Mouse (Mus musculus): ENCODE results near the gene Gatad1. TPM values are rescaled to one million over a fixed set of nuclear protein-coding genes. Genes with fewer than 3 reads are reported as not detected.
"Not testable (repeated sequence)": the region's sequence is repeated elsewhere in the genome, so short reads cannot be mapped to it uniquely, and the experiment has no call there.

Gatad1 gene
- polyA plus RNA-seq (2017; shearing (Covaris generic)) = 10 to 100 TPM; 29.7 to 39.0 TPM

DNA sequence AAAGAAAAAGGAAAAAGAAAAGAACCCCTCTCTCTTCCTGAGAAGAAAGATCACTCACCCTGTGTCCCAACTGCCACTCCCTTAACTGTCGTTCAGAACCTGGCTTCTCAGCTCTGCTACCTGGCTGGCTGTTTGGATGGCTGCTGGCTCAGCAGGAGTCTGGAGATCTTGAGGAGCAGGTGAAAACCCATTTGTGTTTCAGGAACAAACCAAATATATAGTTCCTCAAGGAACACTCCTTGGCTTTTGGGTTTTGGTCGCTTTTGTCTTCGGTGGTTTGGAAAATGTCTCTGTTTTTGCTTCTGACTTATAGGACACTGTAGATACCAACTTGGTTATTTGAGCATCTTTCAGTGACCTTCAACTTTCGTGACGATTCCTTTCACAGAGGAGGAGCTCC lies at the start of gene Gatad1:
Gene Gatad1, minus strand, starts transcription at position 101 of the 400 bp plus-strand sequence.
- ATAC-seq = no peak

- no peak for ATAC-seq
Measured at GRCm38 (mm10) chr5:3702180-3702579, 45.2 kb upstream of the Gatad1 start.

GRCm38 (mm10) chr5:3700025-3700424 lies 43.0 kb upstream of the Gatad1 start:
- ATAC-seq = no peak

- no peak for ATAC-seq
Measured at GRCm38 (mm10) chr5:3696031-3696430, 39.0 kb upstream of the Gatad1 start.

GRCm38 (mm10) chr5:3695191-3695590 lies 38.2 kb upstream of the Gatad1 start:
- no peak for ATAC-seq

DNA sequence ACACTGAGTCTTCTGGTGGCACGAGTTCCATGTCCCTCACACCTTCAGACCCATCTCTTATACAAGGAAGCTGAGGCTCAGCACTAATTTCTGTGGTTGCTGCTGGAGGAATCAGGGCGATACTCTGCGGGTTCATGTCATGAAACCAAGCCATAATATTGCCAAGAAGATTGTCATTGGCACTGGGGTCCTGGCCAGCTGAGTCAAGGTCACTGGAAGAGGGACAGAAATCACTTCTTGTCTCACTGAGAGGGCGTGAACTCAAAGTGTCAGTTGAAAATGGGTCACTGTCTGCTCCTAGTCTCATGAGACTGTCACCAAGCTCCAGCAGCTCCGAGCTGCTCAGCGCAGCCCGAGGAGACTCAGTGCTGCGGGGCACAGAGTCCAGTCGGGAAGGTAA lies 36.0 kb upstream of the Gatad1 start:
- no peak for ATAC-seq

GRCm38 (mm10) chr5:3691283-3691682 lies 34.3 kb upstream of the Gatad1 start:
- ATAC-seq = no peak

DNA sequence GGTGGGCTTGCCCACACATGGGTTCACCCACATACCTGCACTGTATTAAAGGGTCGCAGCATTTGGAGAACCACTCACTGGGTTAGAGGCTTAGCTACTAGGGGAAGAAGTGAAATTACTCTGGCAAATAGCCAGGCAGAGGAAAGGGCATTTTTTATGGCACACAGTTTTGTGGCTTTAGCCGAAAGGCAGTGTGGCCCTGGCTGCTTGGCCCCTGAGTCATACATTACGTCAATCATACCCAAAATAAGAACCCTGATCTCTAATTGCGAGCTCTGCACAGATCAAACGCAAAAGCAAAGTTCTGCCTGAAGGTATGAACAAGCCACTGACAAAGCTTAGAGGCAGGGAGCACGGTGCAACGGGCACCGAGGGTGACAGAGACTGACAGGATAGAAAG lies 31.3 kb upstream of the Gatad1 start:
- ATAC-seq = no peak

DNA sequence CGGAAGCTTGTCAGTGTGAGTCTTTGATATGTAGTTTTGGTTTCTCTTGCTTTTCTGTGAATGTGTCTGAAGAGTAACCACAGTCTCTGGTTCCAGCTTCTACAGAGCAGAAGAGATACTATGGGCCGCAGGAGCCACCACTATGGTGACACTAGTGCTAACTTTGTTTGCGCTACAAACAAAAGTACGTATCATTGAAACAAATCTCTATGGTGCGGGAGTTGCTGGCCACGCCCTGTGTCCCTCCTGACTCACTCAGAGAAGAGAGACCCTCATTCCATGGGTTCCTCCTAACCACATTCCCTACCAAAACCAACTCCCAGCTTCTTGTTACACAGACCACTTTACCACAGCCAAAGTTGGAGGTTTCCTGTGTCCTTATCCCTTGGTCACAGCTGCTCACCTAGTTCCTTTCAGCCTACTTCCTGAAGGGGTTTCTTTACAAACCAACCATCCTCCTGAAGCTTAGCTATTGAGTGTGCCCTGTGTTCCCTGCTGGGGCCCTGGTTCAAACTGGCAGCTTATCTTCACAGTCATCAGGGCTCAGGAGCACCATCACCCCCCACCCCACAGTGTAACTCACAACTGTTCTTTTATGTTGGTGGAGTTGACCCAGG lies 13.1 kb upstream of the Gatad1 start:
- ATAC-seq = peak; percentile 74

- peak; percentile 60 for ATAC-seq
Measured at GRCm38 (mm10) chr5:3666585-3666984, 9.6 kb upstream of the Gatad1 start.

DNA sequence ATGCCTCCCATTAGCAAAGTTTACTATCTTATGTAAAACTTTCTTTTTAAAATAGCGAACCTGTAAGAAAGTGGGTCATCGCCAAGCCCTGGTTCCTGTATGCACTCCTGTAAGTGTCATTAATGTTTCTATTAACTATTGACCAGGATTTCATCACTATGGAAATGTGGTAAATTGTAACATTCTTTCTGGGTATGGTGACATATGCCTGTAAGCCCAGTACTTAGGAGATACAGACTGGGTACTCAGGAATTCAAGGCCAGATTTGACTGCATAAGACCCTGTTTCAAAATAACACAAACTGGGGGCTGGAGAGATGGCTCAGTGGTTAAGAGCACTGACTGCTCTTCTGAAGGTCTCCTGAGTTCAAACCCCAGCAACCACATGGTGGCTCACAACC lies 8.2 kb upstream of the Gatad1 start:
- ATAC-seq = no peak

- ATAC-seq = no peak
Measured at GRCm38 (mm10) chr5:3653801-3654200, 3.2 kb downstream of the Gatad1 start.

- ATAC-seq = not testable (repeated sequence)
Measured at GRCm38 (mm10) chr5:3652903-3653575, 3.9 kb downstream of the Gatad1 start.

- no peak for ATAC-seq
Measured at GRCm38 (mm10) chr5:3651621-3652020, 5.4 kb downstream of the Gatad1 start.

GRCm38 (mm10) chr5:3650881-3651280 lies 6.1 kb downstream of the Gatad1 start, which contains the start of gene Tmbim7:
Gene Tmbim7 (plus strand): TSS chr5:3651181.
- no peak for ATAC-seq

GRCm38 (mm10) chr5:3648849-3649210 lies 8.2 kb downstream of the Gatad1 start:
- ATAC-seq = no peak

GRCm38 (mm10) chr5:3648206-3648848 lies 8.7 kb downstream of the Gatad1 start:
- no peak for ATAC-seq

DNA sequence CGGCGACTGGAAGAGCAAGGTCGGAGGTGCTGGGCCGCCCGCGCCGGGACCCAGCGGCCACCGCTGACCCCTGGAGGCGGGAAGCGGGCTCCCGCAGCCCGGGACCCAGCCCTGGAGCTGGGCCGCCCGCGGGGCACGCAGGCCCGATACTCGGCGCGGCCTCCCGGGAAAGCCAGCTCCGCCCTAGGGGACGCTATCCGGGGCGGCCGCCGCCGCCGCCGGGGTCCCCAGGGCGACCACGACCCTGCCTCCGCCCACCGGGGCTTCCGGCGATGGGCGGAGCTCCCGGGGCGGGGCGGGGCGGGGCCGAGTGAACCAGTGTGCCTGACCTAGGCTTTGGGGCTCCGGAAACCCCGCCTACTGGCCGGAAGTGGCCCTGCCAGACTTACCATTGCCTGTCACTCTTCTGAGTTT lies 9.3 kb downstream of the Gatad1 start:
- peak; percentile 93 for ATAC-seq

DNA sequence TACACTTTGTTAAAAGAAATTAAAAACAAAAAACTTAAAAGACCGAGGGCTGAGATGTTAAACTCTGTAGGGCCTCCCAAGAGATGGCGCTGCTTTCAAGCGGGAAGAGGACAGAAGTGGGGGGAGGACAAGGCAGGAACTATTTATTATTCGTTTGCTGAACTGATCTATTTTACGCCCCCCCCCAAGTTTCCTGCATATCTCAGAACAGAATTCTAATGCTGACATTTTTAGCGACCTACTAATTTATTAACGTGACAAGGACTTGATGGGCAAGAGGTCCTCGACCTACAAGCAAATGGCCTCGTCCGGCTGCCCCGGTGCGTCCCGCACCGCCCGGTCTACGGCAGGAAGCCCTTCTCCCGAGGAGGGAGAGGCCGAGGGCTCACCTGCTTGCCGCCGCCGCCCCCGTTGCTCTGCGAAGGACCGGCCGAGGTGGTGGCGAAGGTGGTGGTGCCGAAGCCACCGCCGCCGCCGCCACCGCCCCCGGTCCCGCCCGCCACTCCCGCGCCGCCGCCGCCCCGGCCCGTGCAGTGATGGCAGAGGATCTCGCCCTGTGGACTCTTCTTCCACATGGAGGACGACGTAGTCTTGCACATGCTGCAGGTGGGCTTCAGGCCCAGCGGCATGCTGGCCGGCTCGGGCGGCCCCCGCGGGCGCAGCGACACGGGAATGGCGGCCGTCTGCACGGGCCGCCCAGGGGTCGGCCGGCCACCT lies 9.8 kb downstream of the Gatad1 start:
- ATAC-seq = peak; percentile 66

DNA sequence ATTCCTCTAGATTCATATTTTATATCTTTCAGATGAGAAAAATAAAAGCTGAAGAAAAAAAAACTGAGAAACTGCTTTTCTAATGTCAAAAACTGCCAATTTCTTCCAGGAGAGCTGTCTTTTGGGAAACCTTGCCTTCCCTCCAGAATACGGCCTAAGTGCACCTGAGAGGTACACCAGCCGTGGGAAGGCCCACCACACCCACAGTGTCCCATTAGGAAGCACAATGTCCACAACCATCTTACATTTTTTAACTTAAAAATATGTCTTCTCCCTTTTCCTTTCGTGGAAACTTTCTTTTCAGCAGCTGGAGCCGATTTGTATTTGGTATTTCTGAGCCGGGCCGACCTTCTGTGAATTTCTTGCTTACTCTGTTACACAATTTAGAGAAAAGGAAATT lies 10.4 kb downstream of the Gatad1 start:
- no peak for ATAC-seq

DNA sequence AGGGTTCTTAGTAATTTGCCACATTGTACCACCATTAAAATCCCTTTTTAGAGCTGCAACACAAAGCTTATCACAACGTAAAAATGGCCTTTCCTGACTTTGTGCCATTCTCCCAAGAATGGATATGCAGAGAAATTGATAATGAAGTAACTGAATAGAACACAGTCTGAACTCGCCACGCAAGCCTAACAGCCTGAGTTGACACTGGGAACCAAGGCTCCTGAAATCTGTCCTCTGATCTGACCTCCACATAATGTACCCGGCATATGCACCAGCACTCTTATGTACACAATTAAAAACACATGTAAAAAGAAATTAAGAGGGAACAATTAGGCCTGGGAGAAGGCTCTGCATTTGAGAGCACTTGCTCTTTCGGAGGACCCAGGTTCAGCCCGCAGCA lies 11.7 kb downstream of the Gatad1 start:
- ATAC-seq = no peak

DNA sequence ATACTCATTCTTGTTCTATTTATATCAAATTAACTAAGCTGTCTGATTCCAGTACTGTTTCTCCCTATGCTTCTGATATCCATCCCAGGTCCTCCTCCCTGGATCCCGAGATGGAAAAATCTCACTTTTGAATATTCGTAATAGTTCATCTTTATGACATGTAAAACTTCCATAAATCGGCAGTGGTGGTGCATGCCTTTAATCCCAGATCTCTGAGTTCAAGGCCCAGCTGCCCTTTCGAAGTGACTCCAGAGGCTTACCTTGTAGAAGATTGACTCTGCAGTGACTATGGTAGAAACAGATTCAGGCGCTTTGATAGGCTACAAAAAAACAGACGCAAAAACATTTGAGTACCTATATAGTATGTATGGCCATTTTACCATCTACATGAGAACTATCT lies 12.4 kb downstream of the Gatad1 start:
- ATAC-seq = no peak

GRCm38 (mm10) chr5:3635286-3635685 lies 21.7 kb downstream of the Gatad1 start:
- ATAC-seq = no peak
